Comparison of ENCODE assay signal across 8 mouse cellular contexts in genomic region chr12:8207578-8207977, GRCm38 (mm10). TPM values are rescaled to one million over a fixed set of nuclear protein-coding genes. Genes with fewer than 3 reads are reported as not detected.
DNase-seq lines count a peak whose midpoint lies in the region; ATAC-seq and TF ChIP-seq lines count a peak whose summit lies in the region.

No protein-coding gene starts in this region.

- 0 out of 2 replicates have a peak, but pooled peaks cover 3% of the 10 kb centered on the region for H3K4me1 ChIP-seq in kidney, embryonic 16.5 days (ENCODE audit: insufficient read depth, low read length)
- no peaks in the 10 kb centered on the region for H3K4me1 ChIP-seq in cortical plate, adult 2 months (ENCODE audit: control insufficient read depth, insufficient read depth, low read length)
- H3K4me1 ChIP-seq in hindbrain, embryonic 13.5 days (replicated peaks) = peaks cover 6% of the 10 kb centered on the region; the same call in 1 of the 2 replicates
- H3K4me1 ChIP-seq in midbrain, embryonic 13.5 days (replicated peaks) = peaks cover 9% of the 10 kb centered on the region

- H3K4me2 ChIP-seq in kidney, embryonic 16.5 days (replicated peaks; ENCODE audit: low read depth, low read length) = peak overlapping the region; percentile 67
- H3K4me2 ChIP-seq in hindbrain, embryonic 13.5 days = peak overlapping the region; percentile 66
- peak overlapping the region; percentile 68 for H3K4me2 ChIP-seq in midbrain, embryonic 13.5 days (replicated peaks)

- no peak for TF ChIP-seq CTCF in cortical plate, adult 2 months (IDR thresholded peaks at IDR 0.05; ENCODE audit: extremely low read depth, insufficient read depth, low read length)

- no peaks in the 10 kb centered on the region for H3K27me3 ChIP-seq in kidney, embryonic 16.5 days (ENCODE audit: insufficient read depth, low read length)
- 0 out of 2 replicates have a peak, but pooled peaks cover 7% of the 10 kb centered on the region for H3K27me3 ChIP-seq in hindbrain, embryonic 13.5 days
- 0 out of 2 replicates have a peak, but pooled peaks cover 6% of the 10 kb centered on the region for H3K27me3 ChIP-seq in midbrain, embryonic 13.5 days

- no peaks in the 10 kb centered on the region for H3K9me3 ChIP-seq in kidney, embryonic 16.5 days (ENCODE audit: low read length)
- H3K9me3 ChIP-seq in hindbrain, embryonic 13.5 days = no peaks in the 10 kb centered on the region
- no peaks in the 10 kb centered on the region for H3K9me3 ChIP-seq in midbrain, embryonic 13.5 days

- no peak overlapping the region for H3K27ac ChIP-seq in kidney, embryonic 16.5 days (ENCODE audit: low read length)
- no peak overlapping the region for H3K27ac ChIP-seq in cortical plate, adult 2 months (ENCODE audit: insufficient read depth, low read length)
- peak overlapping the region; percentile 81; the same call in 1 of the 2 replicates for H3K27ac ChIP-seq in hindbrain, embryonic 13.5 days
- H3K27ac ChIP-seq in midbrain, embryonic 13.5 days = 0 out of 2 replicates have a peak overlapping the region, but pooled peaks have one; percentile 64

- ATAC-seq in kidney, embryonic 16.5 days (ENCODE audit: low FRiP score, low TSS enrichment) = peak; percentile 24; the same call in 1 of the 2 replicates
- no peak; the same call in 1 of the 2 replicates for ATAC-seq in hindbrain, embryonic 13.5 days (ENCODE audit: low FRiP score)
- ATAC-seq in midbrain, embryonic 13.5 days = no peak; the same call in 1 of the 2 replicates
- ATAC-seq in granulocyte monocyte progenitor cell, adult 5-6 weeks (replicated peaks; ENCODE audit: poor library complexity, severe bottlenecking) = no peak

- H3K36me3 ChIP-seq in kidney, embryonic 16.5 days (ENCODE audit: insufficient read depth, low read length) = no peaks in the 10 kb centered on the region
- no peaks in the 10 kb centered on the region for H3K36me3 ChIP-seq in hindbrain, embryonic 13.5 days
- H3K36me3 ChIP-seq in midbrain, embryonic 13.5 days = no peaks in the 10 kb centered on the region; the same call in 1 of the 2 replicates

- TF ChIP-seq POLR2A in cortical plate, adult 2 months (IDR thresholded peaks at IDR 0.05; ENCODE audit: extremely low read depth, insufficient read depth, low read length) = no peak

- no peak for DNase-seq in kidney, postnatal 36 days
- DNase-seq in adrenal gland, adult (ENCODE audit: inconsistent age in 2 of 2, low spot score in 1 of 2) = no peak
- DNase-seq in right cerebral cortex, postnatal 4 days = no peak

- H3K4me3 ChIP-seq in kidney, embryonic 16.5 days (ENCODE audit: low read length) = peak overlapping the region; percentile 81
- peak overlapping the region; percentile 87 for H3K4me3 ChIP-seq in cortical plate, adult 2 months (ENCODE audit: insufficient read depth, low read length)
- peak overlapping the region; percentile 61 for H3K4me3 ChIP-seq in hindbrain, embryonic 13.5 days
- H3K4me3 ChIP-seq in midbrain, embryonic 13.5 days (replicated peaks) = peak overlapping the region; percentile 79

- WGBS in kidney, embryonic 16.5 days = 18% methylated on average over 5 of the region's 5 CpGs
- 17% methylated on average over 5 of the region's 5 CpGs for WGBS in hindbrain, embryonic 13.5 days
- 18% methylated on average over 5 of the region's 5 CpGs for WGBS in midbrain, embryonic 13.5 days

- H3K9ac ChIP-seq in kidney, embryonic 16.5 days (replicated peaks; ENCODE audit: low read length) = peak overlapping the region; percentile 87
- peak overlapping the region; percentile 84 for H3K9ac ChIP-seq in hindbrain, embryonic 13.5 days
- peak overlapping the region; percentile 82 for H3K9ac ChIP-seq in midbrain, embryonic 13.5 days (replicated peaks)

RNA-seq across cellular contexts. Expression of gene Ldah, which starts 0.3 kb away (rescaled TPM):
- 51.5 and 57.5 TPM in 2 replicates for polyA plus RNA-seq in kidney, embryonic 16.5 days (2015; fragmentation: Nextera tagmentation; extraction: Ambion mirVana)
- 47.3 and 54.7 TPM in 2 replicates for polyA plus RNA-seq in cortical plate, adult 2 months (2012; rRNA removed)
- 84.3 and 84.5 TPM in 2 replicates for polyA plus RNA-seq in hindbrain, embryonic 13.5 days (2015; fragmentation: Nextera tagmentation; extraction: Ambion mirVana)
- polyA plus RNA-seq in midbrain, embryonic 13.5 days (2015; fragmentation: Nextera tagmentation; extraction: Ambion mirVana) = 63.2 and 88.9 TPM in 2 replicates
- total RNA-seq in granulocyte monocyte progenitor cell, adult 5-6 weeks (2014; fragmentation: Nextera tagmentation) = 50.5 and 63.4 TPM in 2 replicates
- 35.2 and 39.4 TPM in 2 replicates for total RNA-seq in granulocyte monocyte progenitor cell, adult 5-6 weeks (2017)

Comparison
In these comparisons a context has a peak if more than half of its experiments do, and no peak if none do; other contexts are left out.
1. H3K27ac ChIP-seq: peak in hindbrain, embryonic 13.5 days (single experiment) and midbrain, embryonic 13.5 days (single experiment); none in kidney, embryonic 16.5 days (single experiment) and cortical plate, adult 2 months (single experiment).
2. Peak in every context shown above with its lines, with median percentiles within 50 percentile points of each other: H3K4me2 ChIP-seq, H3K4me3 ChIP-seq and H3K9ac ChIP-seq.